ENCODE assay signal across 22 mouse cellular contexts in genomic region chr8:120205916-120206315, GRCm38 (mm10). TPM values are rescaled to one million over a fixed set of nuclear protein-coding genes. Genes with fewer than 3 reads are reported as not detected.
A peak's percentile ranks its signal among the peaks of the same experiment; 100 is the strongest.
DNase-seq lines count a peak whose midpoint lies in the region; ATAC-seq and TF ChIP-seq lines count a peak whose summit lies in the region.
"Had no signal": no experiment of that assay in that cellular context is flagged by ENCODE, and none has a peak within 500 bp of the region (broad histone marks: within the 10 kb centered on the region; RNA-seq: fewer than 3 reads in every experiment).

No protein-coding gene starts in this region.

- no peak for TF ChIP-seq CTCF in kidney, adult 2 months (conservative IDR thresholded peaks at IDR 0.05; ENCODE audit: insufficient read depth, insufficient read length, low read depth, low read length)

- TF ChIP-seq POLR2A in kidney, adult 2 months (IDR thresholded peaks at IDR 0.05; ENCODE audit: low read depth, low read length): no peak

- no peak overlapping the region for H3K4me2 ChIP-seq in stomach, embryonic 16.5 days (ENCODE audit: low read depth, low read length)
- H3K4me2 ChIP-seq: hindbrain, embryonic 14.5 days; limb, embryonic 13.5 days had no signal

- peak; percentile 37 for DNase-seq in adrenal gland, postnatal 10 days
- DNase-seq in adrenal gland, adult 8-10 months: no peak
- DNase-seq in right cerebral cortex, adult 18-20 months: peak; percentile 70
- no peak for DNase-seq in right cerebral cortex, postnatal 14 days
- peak; percentile 48 to 58 for DNase-seq in adrenal gland, postnatal 36 days
- DNase-seq in kidney, adult 2 months: no peak
- DNase-seq: cerebellum, adult 11 months; cerebellum, postnatal 25 days; heart, adult 18-20 months; kidney, adult 11 months; kidney, postnatal 10 days; thymus, postnatal 36 days had no signal

- peak overlapping the region; percentile 38; the same call in 1 of the 2 replicates for H3K27ac ChIP-seq in stomach, embryonic 16.5 days (ENCODE audit: low read length)
- H3K27ac ChIP-seq in kidney, adult 2 months (ENCODE audit: insufficient read depth, low read depth, low read length): no peak overlapping the region
- H3K27ac ChIP-seq: hindbrain, embryonic 14.5 days; limb, embryonic 13.5 days; liver, embryonic 14.5 days had no signal

- H3K4me1 ChIP-seq in stomach, embryonic 16.5 days (ENCODE audit: control insufficient read depth, insufficient read depth, low read length): peaks cover 19% of the 10 kb centered on the region
- no peaks in the 10 kb centered on the region for H3K4me1 ChIP-seq in kidney, adult 2 months (ENCODE audit: control insufficient read depth, insufficient read depth, low read length)

- H3K36me3 ChIP-seq in stomach, embryonic 16.5 days (ENCODE audit: control insufficient read depth, insufficient read depth, low read length): no peaks in the 10 kb centered on the region
- no peaks in the 10 kb centered on the region for H3K36me3 ChIP-seq in kidney, adult 2 months (ENCODE audit: control insufficient read depth, insufficient read depth, low read length)
- H3K36me3 ChIP-seq: G1E; limb, embryonic 13.5 days had no signal

- H3K9me3 ChIP-seq in stomach, embryonic 16.5 days (replicated peaks; ENCODE audit: control insufficient read depth, low read length): no peaks in the 10 kb centered on the region
- H3K9me3 ChIP-seq: G1E; limb, embryonic 13.5 days had no signal

- no peaks in the 10 kb centered on the region for H3K27me3 ChIP-seq in stomach, embryonic 16.5 days (ENCODE audit: control insufficient read depth, insufficient read depth, low read length)
- H3K27me3 ChIP-seq in kidney, adult 2 months (replicated peaks; ENCODE audit: control insufficient read depth, insufficient read depth, low read length): no peaks in the 10 kb centered on the region
- H3K27me3 ChIP-seq: limb, embryonic 13.5 days had no signal

- no peak overlapping the region for H3K9ac ChIP-seq in stomach, embryonic 16.5 days (ENCODE audit: low read length)
- H3K9ac ChIP-seq: hindbrain, embryonic 14.5 days; limb, embryonic 13.5 days; liver, embryonic 14.5 days had no signal

- no peak overlapping the region for H3K4me3 ChIP-seq in stomach, embryonic 16.5 days (replicated peaks; ENCODE audit: low read length)
- no peak overlapping the region for H3K4me3 ChIP-seq in kidney, adult 2 months (ENCODE audit: insufficient read depth, low read depth, low read length)
- H3K4me3 ChIP-seq: erythroblast, embryonic 14.5 days; limb, embryonic 13.5 days had no signal

- ATAC-seq in stomach, embryonic 16.5 days (ENCODE audit: insufficient read depth, low FRiP score): no peak
- ATAC-seq: forebrain, embryonic 14.5 days; lung, postnatal 0 days; midbrain, embryonic 16.5 days had no signal

- 79% methylated on average over 9 of the region's 9 CpGs for WGBS in stomach, embryonic 16.5 days
- 84% methylated on average over 9 of the region's 9 CpGs for WGBS in kidney, adult 2 months

RNA-seq across cellular contexts. Expression of gene Gse1, which starts 22.3 kb away (rescaled TPM):
- total RNA-seq in adrenal gland, postnatal 10 days (2021): 10 to 100 TPM; 27.2 to 42.9 TPM
- 10 to 100 TPM; 30.7 to 64.5 (median 48.4) TPM for total RNA-seq in adrenal gland, adult 8-10 months (2022)
- total RNA-seq in adrenal gland, postnatal 36 days (2021): 10 to 100 TPM; 25.9 to 30.2 TPM
- 6.0 and 6.9 TPM in 2 replicates for polyA plus RNA-seq in stomach, embryonic 16.5 days (2015; fragmentation: Nextera tagmentation; extraction: Ambion mirVana)
- 14.8 and 15.6 TPM in 2 replicates for polyA plus RNA-seq in kidney, adult 2 months (2012; rRNA removed)

RNA-seq across cellular contexts. Expression of gene Fam92b, which starts 28.6 kb away (rescaled TPM):
- 1 to 10 TPM in 1 of 2 experiments, under 1 TPM in 1; 0.90 to 1.4 TPM for total RNA-seq in adrenal gland, postnatal 10 days (2021)
- 1 to 10 TPM in 3 of 4 experiments, under 1 TPM in 1; 0.99 to 4.1 (median 2.6) TPM for total RNA-seq in adrenal gland, adult 8-10 months (2022)
- 1 to 10 TPM in 1 of 2 experiments, under 1 TPM in 1; 0.53 to 1.2 TPM for total RNA-seq in adrenal gland, postnatal 36 days (2021)
- polyA plus RNA-seq in stomach, embryonic 16.5 days (2015; fragmentation: Nextera tagmentation; extraction: Ambion mirVana): 0.57 and 0.72 TPM in 2 replicates
- not detected in 2 replicates for polyA plus RNA-seq in kidney, adult 2 months (2012; rRNA removed)
- total RNA-seq: G1E; megakaryocyte, adult 5-6 weeks had no signal
- polyA plus RNA-seq: erythroblast, embryonic 14.5 days; G1E; limb, embryonic 13.5 days; liver, embryonic 14.5 days had no signal

Comparison
In these comparisons a context has a peak if more than half of its experiments do, and no peak if none do; other contexts are left out.
1. DNase-seq: peak in adrenal gland, postnatal 10 days (single experiment), right cerebral cortex, adult 18-20 months (single experiment) and adrenal gland, postnatal 36 days (2 of 2); none in adrenal gland, adult 8-10 months (single experiment), right cerebral cortex, postnatal 14 days (single experiment) and kidney, adult 2 months (single experiment).